Mouse (Mus musculus): ENCODE data around the gene Cat. TPM values are rescaled to one million over a fixed set of nuclear protein-coding genes. Genes with fewer than 3 reads are reported as not detected.

The Cat gene
- polyA plus RNA-seq, 1 experiment from 2014 or later = 89.7 TPM

DNA sequence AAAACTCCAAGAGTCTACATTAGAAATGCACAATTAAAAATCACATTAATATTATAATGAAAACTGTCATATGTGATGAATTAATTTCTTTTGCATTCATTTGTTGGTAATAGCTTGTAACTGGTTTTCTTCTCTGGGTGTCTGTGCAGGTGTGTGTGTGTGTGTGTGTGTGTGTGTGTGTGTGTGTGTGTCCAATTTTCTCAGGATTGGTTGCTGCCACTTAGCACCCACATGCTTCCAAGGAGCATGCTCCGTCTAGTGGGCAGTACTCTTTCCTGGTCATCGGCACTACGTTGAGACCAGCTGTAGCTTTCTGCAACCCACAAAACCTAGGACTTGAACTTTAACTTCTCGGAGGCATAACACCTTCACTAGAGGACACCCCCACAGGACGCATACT is 27.9 kb downstream of the Cat start:
- Histone ChIP-seq H3K4me2 (replicated peaks) (no peak overlapping the region), H3K9me3 (replicated peaks) (no peaks in the 10 kb centered on the region), H3K9ac (no peak overlapping the region), H3K27ac (replicated peaks) (no peak overlapping the region), H3K4me1 (peaks cover 7% of the 10 kb centered on the region), H3K36me3 (peaks cover 57% of the 10 kb centered on the region), H3K4me3 (replicated peaks) (no peak overlapping the region), H3K27me3 (no peaks in the 10 kb centered on the region)
- no peak for ATAC-seq (ENCODE audit: insufficient number of reproducible peaks, low FRiP score, low TSS enrichment, low read depth)
- 85% methylated on average over 5 of the region's 5 CpGs for WGBS

DNA sequence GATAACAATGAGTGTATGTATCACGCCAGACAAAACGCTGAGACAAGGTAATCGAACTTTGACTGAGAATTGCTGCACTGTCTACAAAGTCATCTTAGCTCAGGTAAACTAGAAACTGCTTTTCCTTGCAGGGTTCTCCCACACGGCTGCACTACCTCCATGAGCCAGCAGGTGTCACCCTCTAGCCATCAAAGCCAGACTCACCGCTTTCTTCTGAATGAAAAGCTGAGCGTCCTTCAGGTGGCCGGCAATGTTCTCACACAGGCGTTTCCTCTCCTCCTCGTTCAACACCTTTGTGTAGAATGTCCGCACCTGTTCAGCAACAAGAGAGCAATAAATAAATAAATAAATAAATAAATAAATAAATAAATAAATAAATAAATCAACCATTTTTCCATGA is 28.3 kb downstream of the Cat start:
- ATAC-seq (ENCODE audit: insufficient number of reproducible peaks, low FRiP score, low TSS enrichment, low read depth) = no peak
- Histone ChIP-seq H3K9ac (no peak overlapping the region), H3K9me3 (replicated peaks) (no peaks in the 10 kb centered on the region), H3K27me3 (no peaks in the 10 kb centered on the region), H3K4me2 (replicated peaks) (no peak overlapping the region), H3K4me3 (replicated peaks) (no peak overlapping the region), H3K36me3 (peaks cover 57% of the 10 kb centered on the region), H3K4me1 (peaks cover 5% of the 10 kb centered on the region), H3K27ac (replicated peaks) (no peak overlapping the region)
- WGBS = 21% methylated on average over 10 of the region's 10 CpGs

DNA sequence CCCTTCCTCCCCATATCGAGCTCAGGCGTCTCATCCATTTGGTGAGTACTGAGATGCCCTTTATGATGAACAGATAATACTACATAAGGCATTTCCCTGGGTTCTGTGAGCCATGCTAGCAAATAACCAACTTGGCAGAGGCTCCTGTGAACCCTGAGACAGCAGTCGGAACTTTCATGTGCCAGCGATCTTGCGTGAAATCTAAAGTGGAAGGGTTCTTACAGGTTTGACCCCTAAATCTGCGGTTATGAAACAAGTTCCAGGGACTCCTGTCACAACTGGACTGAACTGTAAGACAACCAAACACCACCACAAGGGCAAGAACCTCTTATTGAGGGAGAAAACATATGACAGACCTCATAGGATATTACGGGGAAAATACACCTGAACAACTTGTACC is 29.2 kb downstream of the Cat start:
- H3K9me3 ChIP-seq (replicated peaks) = no peaks in the 10 kb centered on the region
- no peak overlapping the region for H3K4me2 ChIP-seq (replicated peaks)
- H3K27ac ChIP-seq (replicated peaks) = no peak overlapping the region
- H3K27me3 ChIP-seq = no peaks in the 10 kb centered on the region
- H3K36me3 ChIP-seq = peaks cover 57% of the 10 kb centered on the region
- H3K4me3 ChIP-seq (replicated peaks) = no peak overlapping the region
- no peaks in the 10 kb centered on the region for H3K4me1 ChIP-seq
- H3K9ac ChIP-seq = no peak overlapping the region
- WGBS = 95% methylated on average over 7 of the region's 7 CpGs
- ATAC-seq (ENCODE audit: insufficient number of reproducible peaks, low FRiP score, low TSS enrichment, low read depth) = no peak

DNA sequence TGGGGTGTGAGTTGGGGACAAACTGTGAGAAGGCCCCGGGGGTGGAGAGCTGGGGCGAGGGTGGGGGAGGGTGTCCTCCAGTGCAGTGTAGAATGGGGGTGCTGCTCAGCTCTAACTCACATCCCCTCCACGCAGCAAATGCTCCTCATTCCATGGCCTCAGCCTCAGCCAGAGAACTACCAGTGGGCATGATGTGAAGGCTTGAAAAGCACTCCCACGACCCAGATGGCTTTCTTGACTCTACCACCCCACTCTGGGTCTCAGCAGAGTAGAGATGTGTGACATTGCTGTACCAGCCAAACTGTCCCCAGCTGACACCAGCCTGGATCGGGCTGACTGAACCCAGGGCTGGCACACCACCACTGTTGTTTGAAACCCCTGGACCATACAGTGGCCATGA is 32.4 kb downstream of the Cat start:
- no peak for ATAC-seq (ENCODE audit: insufficient number of reproducible peaks, low FRiP score, low TSS enrichment, low read depth)
- no peak overlapping the region for H3K27ac ChIP-seq (replicated peaks)
- H3K4me1 ChIP-seq = no peaks in the 10 kb centered on the region
- no peak overlapping the region for H3K9ac ChIP-seq
- WGBS = 84% methylated on average over 5 of the region's 5 CpGs
- H3K4me3 ChIP-seq (replicated peaks) = no peak overlapping the region
- H3K36me3 ChIP-seq = peaks cover 36% of the 10 kb centered on the region
- no peaks in the 10 kb centered on the region for H3K9me3 ChIP-seq (replicated peaks)
- H3K27me3 ChIP-seq = no peaks in the 10 kb centered on the region
- no peak overlapping the region for H3K4me2 ChIP-seq (replicated peaks)

DNA sequence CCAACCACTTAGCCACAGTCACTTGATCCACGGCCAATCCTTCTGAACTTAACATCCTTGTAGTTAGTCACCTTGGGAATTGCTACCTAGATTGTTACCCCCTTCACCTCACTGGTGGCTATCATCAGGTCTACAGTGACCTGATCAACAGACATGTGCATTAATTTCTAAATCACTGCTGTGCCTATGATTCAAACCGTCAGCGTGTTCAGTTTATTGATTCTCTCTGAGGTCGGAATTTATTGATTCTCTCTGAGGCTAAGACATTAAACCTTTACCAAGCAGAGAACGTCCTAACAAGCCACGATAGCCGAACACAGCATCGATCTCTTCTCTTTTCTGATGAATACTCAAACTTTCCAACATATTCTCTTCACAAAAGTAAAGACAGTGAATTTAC is 34.7 kb downstream of the Cat start:
- WGBS = 85% methylated on average over 8 of the region's 8 CpGs
- no peak overlapping the region for H3K4me2 ChIP-seq (replicated peaks)

DNA sequence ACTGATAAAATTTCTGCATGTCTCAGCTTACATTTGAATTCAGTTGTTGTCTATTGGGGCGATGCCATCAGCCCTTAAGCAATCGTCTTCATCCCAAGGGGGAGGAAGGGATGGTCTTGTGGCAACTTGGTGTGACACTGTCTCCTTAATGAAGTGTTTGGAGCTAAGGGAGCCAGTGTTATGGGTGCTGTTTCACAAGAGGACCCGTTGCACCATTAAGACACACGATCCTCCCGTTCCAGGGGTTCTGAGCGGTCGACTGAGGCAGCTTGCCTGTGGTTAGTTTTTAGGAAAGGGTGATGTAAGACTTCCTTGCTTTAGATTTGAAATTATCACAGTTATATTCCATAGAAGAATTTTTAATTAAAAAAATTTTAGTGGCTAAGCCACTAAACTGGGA is 35.1 kb downstream of the Cat start:
- Histone ChIP-seq H3K27ac (replicated peaks) (no peak overlapping the region), H3K4me1 (no peaks in the 10 kb centered on the region), H3K4me2 (replicated peaks) (no peak overlapping the region), H3K36me3 (peaks cover 19% of the 10 kb centered on the region), H3K27me3 (no peaks in the 10 kb centered on the region), H3K9me3 (replicated peaks) (no peaks in the 10 kb centered on the region), H3K9ac (no peak overlapping the region), H3K4me3 (replicated peaks) (no peak overlapping the region)
- 63% methylated on average over 7 of the region's 7 CpGs for WGBS
- ATAC-seq (ENCODE audit: insufficient number of reproducible peaks, low FRiP score, low TSS enrichment, low read depth) = no peak

More for the DNA sequence above, 34.7 kb downstream of the Cat start:
- no peak overlapping the region for H3K27ac ChIP-seq (replicated peaks)
- H3K4me1 ChIP-seq = no peaks in the 10 kb centered on the region
- H3K9ac ChIP-seq = no peak overlapping the region
- ATAC-seq (ENCODE audit: insufficient number of reproducible peaks, low FRiP score, low TSS enrichment, low read depth) = no peak
- H3K9me3 ChIP-seq (replicated peaks) = no peaks in the 10 kb centered on the region
- no peaks in the 10 kb centered on the region for H3K27me3 ChIP-seq
- no peak overlapping the region for H3K4me3 ChIP-seq (replicated peaks)
- H3K36me3 ChIP-seq = peaks cover 23% of the 10 kb centered on the region

DNA sequence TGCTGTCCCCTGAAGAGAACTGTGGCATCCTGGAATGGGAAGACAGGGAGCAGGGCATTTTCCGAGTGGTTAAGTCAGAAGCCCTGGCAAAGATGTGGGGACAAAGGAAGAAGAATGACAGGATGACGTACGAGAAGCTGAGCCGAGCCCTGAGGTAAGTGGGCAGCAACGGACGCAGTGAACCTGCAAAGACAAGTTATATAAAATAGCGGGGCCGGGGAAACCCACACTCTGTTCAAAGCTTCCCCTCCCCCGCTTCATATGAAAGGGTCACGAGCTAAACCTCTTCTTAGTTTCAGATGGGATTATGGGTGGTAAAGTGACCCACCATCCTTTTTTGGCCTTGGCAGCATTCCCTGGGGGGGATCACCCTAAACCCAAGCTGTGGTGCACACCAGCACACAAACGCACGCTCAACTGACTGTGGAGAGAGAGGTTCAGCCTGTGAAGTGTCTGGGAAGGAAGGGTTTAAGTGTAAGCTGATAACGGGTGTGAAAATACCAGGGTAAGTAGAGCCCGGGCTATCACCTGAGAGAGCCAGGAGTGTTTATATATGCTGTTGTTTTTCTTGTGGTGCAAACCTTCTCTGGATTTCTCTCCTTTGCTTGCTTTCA is 35.9 kb downstream of the Cat start:
- WGBS = 55% methylated on average over 14 of the region's 14 CpGs
- Histone ChIP-seq H3K4me1 (no peaks in the 10 kb centered on the region), H3K9ac (no peak overlapping the region), H3K27ac (replicated peaks) (no peak overlapping the region), H3K36me3 (peaks cover 14% of the 10 kb centered on the region), H3K4me2 (replicated peaks) (no peak overlapping the region), H3K9me3 (replicated peaks) (no peaks in the 10 kb centered on the region), H3K27me3 (no peaks in the 10 kb centered on the region), H3K4me3 (replicated peaks) (no peak overlapping the region)
- ATAC-seq (ENCODE audit: insufficient number of reproducible peaks, low FRiP score, low TSS enrichment, low read depth) = no peak

DNA sequence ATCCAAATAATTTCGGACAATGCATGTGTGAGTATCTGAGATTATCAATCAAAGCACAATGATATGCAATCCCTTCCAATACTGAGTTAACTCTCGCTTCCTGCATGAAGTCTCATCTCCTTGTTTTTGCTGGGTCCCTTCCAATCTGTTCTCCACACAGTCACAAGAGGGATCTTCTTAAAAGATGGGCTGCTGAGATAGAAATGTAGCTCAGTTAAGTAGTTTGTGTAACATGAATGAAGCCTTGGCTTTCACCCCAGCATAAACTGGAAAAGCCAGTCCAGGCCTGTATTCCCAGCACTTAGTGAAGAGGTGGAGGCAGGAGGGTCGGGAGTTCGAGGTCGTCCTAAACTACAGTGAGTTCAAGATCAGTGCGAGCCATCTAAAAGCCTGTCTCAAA is 38.6 kb downstream of the Cat start:
- no peak overlapping the region for H3K4me2 ChIP-seq (replicated peaks)
- WGBS = 82% methylated on average over 6 of the region's 6 CpGs
- H3K27me3 ChIP-seq = no peaks in the 10 kb centered on the region
- H3K4me3 ChIP-seq (replicated peaks) = no peak overlapping the region
- no peaks in the 10 kb centered on the region for H3K9me3 ChIP-seq (replicated peaks)
- ATAC-seq (ENCODE audit: insufficient number of reproducible peaks, low FRiP score, low TSS enrichment, low read depth) = no peak
- no peak overlapping the region for H3K9ac ChIP-seq
- H3K27ac ChIP-seq (replicated peaks) = no peak overlapping the region
- no peaks in the 10 kb centered on the region for H3K4me1 ChIP-seq
- H3K36me3 ChIP-seq = no peaks in the 10 kb centered on the region

DNA sequence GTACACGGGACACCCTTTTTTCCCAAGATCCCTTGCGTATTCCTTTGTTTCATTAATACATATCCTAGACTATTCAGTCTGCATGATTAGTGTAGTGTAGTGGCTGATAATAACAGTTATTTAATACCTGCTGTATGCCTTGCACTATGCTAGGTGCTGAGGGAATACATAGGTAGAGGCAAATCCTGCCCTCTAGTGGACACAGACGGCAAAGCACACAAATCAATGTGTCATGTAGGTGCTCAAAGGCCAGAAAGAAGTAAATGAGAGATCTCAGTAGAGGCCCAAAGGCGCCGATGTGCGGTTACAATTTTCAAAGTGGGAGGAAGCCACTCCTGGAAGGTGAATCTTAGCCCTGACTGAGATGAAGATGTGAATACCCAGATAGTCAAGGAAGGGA is 39.2 kb downstream of the Cat start:
- 64% methylated on average over 6 of the region's 6 CpGs for WGBS
- no peak for ATAC-seq (ENCODE audit: insufficient number of reproducible peaks, low FRiP score, low TSS enrichment, low read depth)

DNA sequence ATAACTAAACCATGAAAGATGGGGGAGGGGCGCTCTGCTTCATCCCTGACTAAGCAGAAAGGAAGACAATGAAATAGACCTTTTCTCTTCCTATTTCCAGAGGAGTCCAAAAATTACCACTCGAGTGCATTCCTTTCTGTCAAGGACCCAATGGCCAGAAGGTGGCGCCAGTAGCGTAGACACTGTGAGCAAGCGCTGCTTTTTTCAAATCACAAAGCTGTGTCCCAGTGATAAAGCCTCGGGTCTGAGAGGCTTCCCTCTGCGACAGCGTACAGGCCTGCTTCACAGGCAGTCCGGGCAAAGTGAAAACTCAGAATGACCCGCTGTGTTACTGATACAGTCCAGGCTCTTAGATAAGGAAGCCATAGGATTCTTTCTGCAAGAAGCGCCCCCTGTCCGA is 45.2 kb downstream of the Cat start:
- 0 out of 2 replicates have a peak, but pooled peaks cover 20% of the 10 kb centered on the region for H3K4me1 ChIP-seq
- no peaks in the 10 kb centered on the region for H3K9me3 ChIP-seq (replicated peaks)
- H3K4me3 ChIP-seq (replicated peaks) = peak overlapping the region; percentile 19; the same call in 1 of the 2 replicates
- no peak overlapping the region for H3K9ac ChIP-seq
- WGBS = 6% methylated on average over 12 of the region's 12 CpGs
- peak overlapping the region; percentile 44 for H3K4me2 ChIP-seq (replicated peaks)
- no peak overlapping the region for H3K27ac ChIP-seq (replicated peaks)
- ATAC-seq (ENCODE audit: insufficient number of reproducible peaks, low FRiP score, low TSS enrichment, low read depth) = no peak
- no peaks in the 10 kb centered on the region for H3K27me3 ChIP-seq
- no peaks in the 10 kb centered on the region for H3K36me3 ChIP-seq

More for the DNA sequence above, 39.2 kb downstream of the Cat start:
- Histone ChIP-seq H3K27me3 (no peaks in the 10 kb centered on the region), H3K4me3 (replicated peaks) (no peak overlapping the region), H3K27ac (replicated peaks) (no peak overlapping the region), H3K4me2 (replicated peaks) (no peak overlapping the region), H3K4me1 (no peaks in the 10 kb centered on the region), H3K9me3 (replicated peaks) (no peaks in the 10 kb centered on the region), H3K9ac (no peak overlapping the region), H3K36me3 (no peaks in the 10 kb centered on the region)

DNA sequence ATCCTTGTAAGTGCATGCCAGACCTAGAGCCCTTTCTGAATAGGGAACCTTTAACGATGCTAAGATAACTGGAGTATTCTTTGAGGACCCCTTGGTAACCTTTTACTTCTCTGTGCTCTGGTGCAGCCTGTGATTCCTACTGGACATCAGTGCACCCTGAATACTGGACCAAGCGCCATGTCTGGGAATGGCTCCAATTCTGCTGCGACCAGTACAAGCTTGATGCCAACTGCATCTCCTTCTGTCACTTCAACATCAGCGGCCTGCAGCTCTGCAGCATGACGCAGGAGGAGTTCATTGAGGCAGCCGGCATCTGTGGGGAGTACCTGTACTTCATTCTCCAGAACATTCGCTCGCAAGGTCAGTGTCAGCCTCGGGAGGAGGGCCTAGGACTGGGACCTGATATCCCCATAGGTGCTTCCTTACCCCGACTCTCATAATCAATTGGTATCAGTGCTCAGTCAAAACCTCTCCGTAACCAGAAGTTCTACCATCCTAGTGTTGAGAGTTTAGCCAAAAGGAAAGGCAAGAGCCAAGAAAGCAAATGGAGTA is 45.8 kb downstream of the Cat start:
- no peak for ATAC-seq (ENCODE audit: insufficient number of reproducible peaks, low FRiP score, low TSS enrichment, low read depth)
- Histone ChIP-seq H3K9ac (no peak overlapping the region), H3K9me3 (replicated peaks) (no peaks in the 10 kb centered on the region), H3K27ac (replicated peaks) (no peak overlapping the region), H3K4me2 (replicated peaks) (no peak overlapping the region), H3K27me3 (no peaks in the 10 kb centered on the region), H3K4me3 (replicated peaks) (no peak overlapping the region), H3K4me1 (0 out of 2 replicates have a peak, but pooled peaks cover 20% of the 10 kb centered on the region), H3K36me3 (no peaks in the 10 kb centered on the region)
- 91% methylated on average over 11 of the region's 11 CpGs for WGBS

DNA sequence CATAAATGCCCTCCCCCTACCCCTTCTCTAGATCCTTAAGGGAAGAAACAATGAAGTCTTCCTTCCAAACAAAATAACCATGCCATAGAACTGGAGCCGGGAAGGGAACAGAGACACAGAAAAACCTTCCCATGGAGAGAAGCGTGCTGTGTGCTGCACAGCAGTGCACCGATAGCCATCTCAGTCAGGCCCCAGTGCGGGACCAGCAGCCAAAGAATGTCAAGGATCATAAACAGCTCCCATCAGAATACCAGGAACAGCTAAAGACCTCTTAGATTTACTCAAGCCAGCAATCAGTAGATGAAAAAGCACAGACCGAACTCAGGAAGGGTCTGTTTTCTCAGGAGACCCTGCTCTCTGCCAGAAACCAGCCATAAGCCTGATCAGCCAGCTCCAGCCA is 48.4 kb downstream of the Cat start:
- Histone ChIP-seq H3K9ac (no peak overlapping the region), H3K4me1 (0 out of 2 replicates have a peak, but pooled peaks cover 20% of the 10 kb centered on the region), H3K4me3 (replicated peaks) (no peak overlapping the region), H3K27me3 (no peaks in the 10 kb centered on the region), H3K9me3 (replicated peaks) (no peaks in the 10 kb centered on the region), H3K4me2 (replicated peaks) (no peak overlapping the region), H3K27ac (replicated peaks) (0 out of 2 replicates have a peak overlapping the region, but pooled peaks have one; percentile 58), H3K36me3 (no peaks in the 10 kb centered on the region)
- ATAC-seq (ENCODE audit: insufficient number of reproducible peaks, low FRiP score, low TSS enrichment, low read depth) = peak; percentile 37
- WGBS = 64% methylated on average over 5 of the region's 5 CpGs
